Mouse (Mus musculus) urinary bladder, postnatal 25 days (tissue): Measurements from ENCODE around the gene Cd47.

ENCODE experiments used
- DNase-seq: peaks from one replicate; pipeline ENCODE4 v3.0.0; 2022; ENCODE audit warnings: low spot score

Gene Cd47

GRCm38 (mm10) chr16:49799597-49800561, at the start of gene Cd47:
Gene Cd47, plus strand, starts transcription at chr16:49800533.
- no peak for DNase-seq

- no peak for DNase-seq
These were observed 47.4 kb upstream of the Cd47 start for GRCm38 (mm10) chr16:49752906-49753305.

GRCm38 (mm10) chr16:49753318-49753717, 47.0 kb upstream of the Cd47 start:
- DNase-seq, result no peak

GRCm38 (mm10) chr16:49760517-49761203, 39.7 kb upstream of the Cd47 start:
- DNase-seq, result no peak

- no peak for DNase-seq
These were observed 38.4 kb upstream of the Cd47 start for GRCm38 (mm10) chr16:49761981-49762380.

- DNase-seq, result no peak
These were observed 34.0 kb upstream of the Cd47 start for GRCm38 (mm10) chr16:49766326-49766725.

GRCm38 (mm10) chr16:49768491-49769031, 31.8 kb upstream of the Cd47 start:
- DNase-seq, result no peak

- DNase-seq, result no peak
These were observed 30.5 kb upstream of the Cd47 start for GRCm38 (mm10) chr16:49769831-49770261.

- DNase-seq, result no peak
These were observed 29.8 kb upstream of the Cd47 start for GRCm38 (mm10) chr16:49770320-49771189.

- no peak for DNase-seq
These were observed 28.5 kb upstream of the Cd47 start for GRCm38 (mm10) chr16:49771609-49772396.

GRCm38 (mm10) chr16:49772576-49772975, 27.8 kb upstream of the Cd47 start:
- DNase-seq, result no peak

- no peak for DNase-seq
These were observed 27.3 kb upstream of the Cd47 start for GRCm38 (mm10) chr16:49773068-49773467.

GRCm38 (mm10) chr16:49774059-49775001, 26.0 kb upstream of the Cd47 start:
- no peak for DNase-seq

GRCm38 (mm10) chr16:49775002-49775966, 25.0 kb upstream of the Cd47 start:
- DNase-seq, result no peak

GRCm38 (mm10) chr16:49776981-49777380, 23.4 kb upstream of the Cd47 start:
- DNase-seq, result no peak

- DNase-seq, result no peak
These were observed 18.7 kb upstream of the Cd47 start for GRCm38 (mm10) chr16:49781556-49782156.

- no peak for DNase-seq
These were observed 17.0 kb upstream of the Cd47 start for GRCm38 (mm10) chr16:49783369-49783768.

- no peak for DNase-seq
These were observed 14.2 kb upstream of the Cd47 start for GRCm38 (mm10) chr16:49786116-49786515.
